Mouse (Mus musculus): Measurements from ENCODE around the gene Ssx2ip. TPM values are rescaled to one million over a fixed set of nuclear protein-coding genes. Genes with fewer than 3 reads are reported as not detected.

Gene Ssx2ip
- polyA plus RNA-seq, 1 experiment from 2014 or later = 30.8 TPM

DNA sequence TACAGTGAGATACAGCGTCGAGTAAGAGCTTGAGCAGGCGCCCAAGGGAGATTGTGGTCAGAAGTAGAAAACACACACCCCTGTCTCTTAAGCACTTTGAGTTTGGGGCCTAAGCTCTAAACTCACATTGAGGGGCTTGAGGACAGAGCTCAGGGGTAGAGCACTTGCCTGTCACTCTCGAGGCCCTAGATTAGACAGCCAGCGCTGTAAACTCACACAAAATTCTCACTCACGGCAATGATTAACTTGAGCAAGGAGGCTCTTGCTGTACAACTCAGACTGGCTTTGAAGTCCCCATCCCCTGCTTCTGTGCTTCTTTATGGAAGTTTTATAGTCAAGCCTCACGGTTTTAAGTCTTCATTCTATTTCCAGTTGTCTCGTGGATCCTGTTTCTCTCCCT is 25.7 kb upstream of the Ssx2ip start:
- H3K27me3 ChIP-seq = no peaks in the 10 kb centered on the region
- DNase-seq (ENCODE audit: low read depth, low spot score) (no peak), ATAC-seq (no peak)
- ChIA-PET CTCF (interaction anchor here (1.8 kb wide), 1 partner anchor 15 kb away, joined by 4 read pairs; no protein-coding TSS in a partner anchor), POLR2A (no interaction called here)
- no peak for TF ChIP-seq CTCF (IDR thresholded peaks at IDR 0.05)
- in situ Hi-C loops (cut with MboI; ENCODE audit: low pct_unique_long_range_greater_than_20kb) = no loop called here

DNA sequence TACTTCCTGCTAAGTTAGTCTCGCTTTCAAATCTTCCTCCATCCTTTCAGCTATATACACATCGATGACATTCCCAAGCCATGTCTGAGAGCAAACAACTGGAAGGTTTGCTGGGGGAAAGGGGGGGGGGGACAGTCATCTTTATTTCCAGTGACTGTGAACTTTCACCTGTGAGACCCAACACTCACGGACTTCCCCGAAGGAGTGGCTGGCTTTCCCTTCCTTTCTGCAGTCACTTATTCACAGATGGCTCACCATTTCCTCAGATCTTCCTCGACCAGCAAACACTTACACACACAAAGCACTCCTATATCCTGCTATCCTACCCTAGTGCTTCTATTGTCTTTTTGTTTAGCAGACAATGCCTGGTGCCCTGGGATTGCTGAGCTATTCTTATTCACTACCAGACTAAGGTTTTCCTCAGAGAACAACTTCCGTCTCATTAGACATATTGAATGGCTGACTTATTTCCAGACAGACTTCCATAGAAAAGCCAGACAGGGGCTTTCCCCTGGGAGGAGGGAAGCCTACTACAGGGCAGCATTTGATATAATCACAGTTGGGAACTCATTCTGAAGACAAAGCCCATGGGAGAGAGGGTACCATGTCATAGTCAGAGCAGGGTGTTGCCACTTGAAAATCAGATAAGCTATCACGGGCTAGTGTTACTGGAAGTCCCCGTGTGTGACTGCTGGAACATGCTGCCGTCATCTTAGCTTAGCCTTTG is 24.5 kb upstream of the Ssx2ip start:
- ChIA-PET POLR2A (interaction anchor here (0.7 kb wide), 1 partner anchor 28 kb away, joined by 5 read pairs; no protein-coding TSS in a partner anchor), CTCF (interaction anchor here (0.8 to 1.8 kb wide), 2 partner anchors 16 to 19 kb away, joined by 3 to 4 read pairs; no protein-coding TSS in a partner anchor)
- no peak for ATAC-seq
- in situ Hi-C loops (cut with MboI; ENCODE audit: low pct_unique_long_range_greater_than_20kb) = no loop called here
- TF ChIP-seq CTCF (IDR thresholded peaks at IDR 0.05) = no peak
- DNase-seq (ENCODE audit: low read depth, low spot score) = no peak
- no peaks in the 10 kb centered on the region for H3K27me3 ChIP-seq

DNA sequence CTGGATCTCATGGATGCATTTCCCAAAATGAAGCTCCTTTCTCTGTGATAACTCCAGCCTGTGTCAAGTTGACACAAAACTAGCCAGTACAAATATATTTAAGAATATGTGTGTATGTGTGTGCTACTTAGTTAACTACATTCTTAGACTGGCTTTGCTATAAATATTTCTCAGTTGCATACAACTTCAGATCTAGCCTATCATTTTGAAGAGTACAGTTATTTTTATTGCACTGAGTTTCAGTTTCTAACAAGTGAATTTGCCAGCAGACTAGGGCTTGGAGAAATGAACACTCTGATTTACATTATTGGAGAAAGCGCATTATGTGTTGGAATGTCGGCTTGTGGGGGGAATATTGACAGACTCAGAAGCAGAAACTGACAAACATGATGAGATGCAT is 23.6 kb upstream of the Ssx2ip start:
- no peak for TF ChIP-seq CTCF (IDR thresholded peaks at IDR 0.05)
- POLR2A ChIA-PET = interaction anchor here (0.7 kb wide), 1 partner anchor 27 kb away, joined by 5 read pairs; no protein-coding TSS in a partner anchor
- in situ Hi-C loops (cut with MboI; ENCODE audit: low pct_unique_long_range_greater_than_20kb) = no loop called here
- no peak for DNase-seq (ENCODE audit: low read depth, low spot score)
- no peak for ATAC-seq
- H3K27me3 ChIP-seq = no peaks in the 10 kb centered on the region
- CTCF ChIA-PET = no interaction called here

DNA sequence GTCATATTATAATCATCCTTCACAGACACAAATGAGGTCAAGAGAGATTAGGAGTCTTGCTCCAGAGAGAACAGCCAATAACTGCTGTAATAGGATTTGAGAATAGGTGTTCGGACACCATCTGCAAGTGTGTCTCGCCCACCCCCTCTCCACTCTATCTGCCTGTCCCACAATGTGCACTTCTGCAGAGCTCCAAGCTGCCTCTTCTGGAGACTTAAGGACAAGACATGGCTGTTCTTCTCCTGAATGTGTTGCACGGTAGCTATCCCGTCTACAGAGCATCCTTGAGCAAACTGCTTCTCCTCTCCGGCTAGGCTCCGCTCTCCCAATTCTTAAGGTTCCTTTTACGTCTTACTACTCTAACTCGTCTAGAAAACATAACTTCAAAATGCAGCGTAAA is 23.0 kb upstream of the Ssx2ip start:
- CTCF ChIA-PET = interaction anchor here (0.8 kb wide), 1 partner anchor 15 kb away, joined by 4 read pairs; no protein-coding TSS in a partner anchor
- DNase-seq (ENCODE audit: low read depth, low spot score) = no peak
- no peaks in the 10 kb centered on the region for H3K27me3 ChIP-seq
- POLR2A ChIA-PET = no interaction called here
- no peak for ATAC-seq
- in situ Hi-C loops (cut with MboI; ENCODE audit: low pct_unique_long_range_greater_than_20kb) = no loop called here
- TF ChIP-seq CTCF (IDR thresholded peaks at IDR 0.05) = no peak

DNA sequence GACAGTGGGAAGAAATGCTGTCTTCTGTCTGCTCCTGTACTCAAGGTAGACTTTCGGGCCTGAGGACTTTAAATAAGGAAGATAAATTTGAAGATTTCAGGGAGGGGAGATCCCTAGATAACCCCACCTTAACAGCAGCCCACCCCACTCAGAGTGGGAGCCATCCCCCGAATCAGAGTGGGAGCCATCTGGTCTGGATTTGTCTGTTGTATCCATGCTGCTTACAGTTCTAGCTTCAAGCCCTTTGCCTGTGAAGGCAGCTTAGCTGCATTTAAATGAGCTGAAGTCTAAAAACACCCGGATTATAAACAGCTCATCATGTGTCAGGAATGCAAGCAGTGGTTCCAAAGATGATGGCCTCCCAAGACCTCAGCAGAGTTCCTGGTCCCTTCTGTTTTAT is 17.6 kb upstream of the Ssx2ip start:
- DNase-seq (ENCODE audit: low read depth, low spot score) = no peak
- no peak for TF ChIP-seq CTCF (IDR thresholded peaks at IDR 0.05)
- CTCF ChIA-PET = interaction anchor here (0.6 kb wide), 1 partner anchor 148 kb away, joined by 3 read pairs; no protein-coding TSS in a partner anchor
- POLR2A ChIA-PET = no interaction called here
- H3K27me3 ChIP-seq = no peaks in the 10 kb centered on the region
- in situ Hi-C loops (cut with MboI; ENCODE audit: low pct_unique_long_range_greater_than_20kb) = no loop called here
- no peak for ATAC-seq

DNA sequence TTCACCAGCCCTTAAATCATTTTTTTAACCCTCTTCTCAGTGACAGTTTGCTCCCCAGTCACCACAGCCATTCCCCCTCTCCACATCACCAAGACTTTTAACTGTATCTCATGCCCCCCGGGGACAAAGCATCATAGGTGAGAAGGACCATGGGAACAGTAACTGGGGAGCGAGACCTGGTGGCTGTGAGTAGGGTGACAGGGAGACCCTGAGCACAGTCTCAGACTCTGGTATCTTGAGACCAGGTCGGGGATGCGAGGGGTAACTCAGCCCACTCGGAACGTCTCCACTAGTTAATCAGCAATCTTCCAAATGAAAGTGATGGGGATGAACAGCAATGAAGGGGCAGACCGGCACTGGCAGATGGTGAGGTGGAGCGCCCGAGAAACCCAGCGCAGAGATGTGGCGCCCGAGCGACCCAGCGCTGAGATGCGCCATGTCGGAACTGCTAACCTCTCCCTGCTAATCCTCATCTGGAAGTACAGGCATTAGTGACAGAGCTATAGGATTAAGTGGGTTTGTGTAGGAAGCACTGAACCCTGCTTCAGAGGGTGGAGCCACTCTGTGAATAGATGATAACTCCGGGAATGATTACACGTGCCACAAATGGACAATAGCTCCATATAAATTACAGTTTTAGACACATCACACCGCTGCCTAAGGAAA is 11.7 kb upstream of the Ssx2ip start:
- ATAC-seq (no peak), DNase-seq (ENCODE audit: low read depth, low spot score) (no peak)
- ChIA-PET POLR2A (no interaction called here), CTCF (no interaction called here)
- in situ Hi-C loops (cut with MboI; ENCODE audit: low pct_unique_long_range_greater_than_20kb) = no loop called here
- TF ChIP-seq CTCF (IDR thresholded peaks at IDR 0.05) = no peak
- H3K27me3 ChIP-seq = no peaks in the 10 kb centered on the region

DNA sequence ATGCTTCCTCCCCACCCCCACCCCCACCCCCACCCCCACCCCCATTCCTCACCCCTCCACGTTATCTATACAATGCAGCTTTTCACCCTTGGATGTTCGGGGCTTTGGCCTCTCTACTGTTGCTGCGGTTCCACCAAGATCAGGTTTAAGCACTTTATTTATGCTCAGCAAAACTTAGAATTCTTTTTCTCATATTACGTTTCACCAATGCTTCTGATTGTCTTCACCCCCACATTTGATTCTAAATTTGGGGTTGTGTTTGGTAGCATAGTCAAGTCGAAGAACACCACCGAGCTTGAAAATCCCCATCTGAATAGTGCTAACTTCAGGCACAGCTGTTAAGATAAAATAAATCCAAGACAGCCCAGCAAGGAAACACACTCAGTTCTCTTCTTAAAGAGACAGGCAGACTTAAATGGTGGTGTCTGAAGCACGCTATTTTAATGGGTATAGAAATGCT is 10.8 kb upstream of the Ssx2ip start:
- DNase-seq (ENCODE audit: low read depth, low spot score) (no peak), ATAC-seq (no peak)
- in situ Hi-C loops (cut with MboI; ENCODE audit: low pct_unique_long_range_greater_than_20kb) = no loop called here
- no peak for TF ChIP-seq CTCF (IDR thresholded peaks at IDR 0.05)
- POLR2A ChIA-PET = no interaction called here
- no peaks in the 10 kb centered on the region for H3K27me3 ChIP-seq
- CTCF ChIA-PET = no interaction called here

DNA sequence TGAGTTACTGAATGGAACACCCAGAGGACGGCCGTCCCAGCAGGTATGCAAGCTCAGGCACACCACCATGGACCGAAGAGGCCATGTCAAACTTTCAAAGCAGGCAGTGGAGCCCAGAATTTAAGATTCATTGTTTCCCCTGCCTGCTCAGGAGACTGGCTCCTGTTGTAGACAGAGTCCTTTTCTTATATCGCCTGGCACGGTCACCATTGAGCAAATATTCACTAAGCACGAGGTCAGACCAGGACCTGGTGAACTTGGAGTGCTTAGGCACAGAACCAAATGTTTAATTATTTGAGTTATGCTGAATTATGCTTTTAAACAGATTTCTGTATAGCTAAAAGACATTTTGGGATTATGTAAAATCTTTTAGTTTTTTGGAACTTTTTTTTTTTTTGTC is 8.2 kb upstream of the Ssx2ip start:
- DNase-seq (ENCODE audit: low read depth, low spot score) (no peak), ATAC-seq (no peak)
- ChIA-PET POLR2A (no interaction called here), CTCF (no interaction called here)
- no peaks in the 10 kb centered on the region for H3K27me3 ChIP-seq
- in situ Hi-C loops (cut with MboI; ENCODE audit: low pct_unique_long_range_greater_than_20kb) = no loop called here
- TF ChIP-seq CTCF (IDR thresholded peaks at IDR 0.05) = no peak

DNA sequence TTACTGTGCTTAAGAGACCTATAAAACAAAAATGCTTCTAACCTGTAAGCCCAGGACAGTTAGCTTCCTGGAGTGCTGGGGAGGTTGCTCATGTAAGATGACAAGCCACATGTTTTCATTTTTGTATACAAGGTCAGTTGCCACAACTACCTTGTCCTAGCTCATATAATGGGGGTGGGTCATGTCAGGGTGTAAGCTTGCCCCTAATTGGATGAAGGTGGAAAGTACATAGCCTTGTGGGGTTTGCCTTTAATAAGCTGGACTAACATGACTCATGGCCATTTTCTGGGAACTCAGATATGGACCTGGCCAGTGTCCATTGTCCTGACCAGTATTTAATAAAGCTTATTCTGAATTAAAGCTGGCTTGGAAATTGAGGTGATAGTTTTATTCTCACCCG is 7.5 kb upstream of the Ssx2ip start:
- CTCF ChIA-PET = no interaction called here
- TF ChIP-seq CTCF (IDR thresholded peaks at IDR 0.05) = no peak
- no peaks in the 10 kb centered on the region for H3K27me3 ChIP-seq

DNA sequence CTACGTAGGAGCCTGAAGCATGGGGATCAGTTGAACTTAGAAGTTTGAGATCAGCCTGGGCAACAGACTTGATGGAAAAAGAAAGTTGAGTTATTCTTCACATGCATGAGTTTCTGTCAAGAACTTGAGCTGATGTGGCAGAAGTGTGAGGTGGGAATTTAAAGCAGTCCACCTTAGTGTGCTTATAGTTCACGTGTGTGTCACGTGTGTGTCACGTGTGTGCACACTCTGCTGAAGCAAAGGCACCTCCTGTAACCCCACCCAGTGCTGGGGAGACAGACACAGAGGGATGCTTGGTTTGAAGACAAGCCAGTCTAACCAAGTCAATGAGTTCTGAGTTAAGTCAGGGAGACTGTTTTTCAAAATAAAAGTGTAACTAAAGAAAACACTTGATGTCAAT is 6.6 kb upstream of the Ssx2ip start:
- ATAC-seq = no peak
- DNase-seq (ENCODE audit: low read depth, low spot score) = no peak
- ChIA-PET CTCF (no interaction called here), POLR2A (no interaction called here)
- H3K27me3 ChIP-seq = no peaks in the 10 kb centered on the region
- in situ Hi-C loops (cut with MboI; ENCODE audit: low pct_unique_long_range_greater_than_20kb) = no loop called here
- no peak for TF ChIP-seq CTCF (IDR thresholded peaks at IDR 0.05)

More for the DNA sequence above, 7.5 kb upstream of the Ssx2ip start:
- DNase-seq (ENCODE audit: low read depth, low spot score) = no peak
- no peak for ATAC-seq
- POLR2A ChIA-PET = no interaction called here
- in situ Hi-C loops (cut with MboI; ENCODE audit: low pct_unique_long_range_greater_than_20kb) = no loop called here

DNA sequence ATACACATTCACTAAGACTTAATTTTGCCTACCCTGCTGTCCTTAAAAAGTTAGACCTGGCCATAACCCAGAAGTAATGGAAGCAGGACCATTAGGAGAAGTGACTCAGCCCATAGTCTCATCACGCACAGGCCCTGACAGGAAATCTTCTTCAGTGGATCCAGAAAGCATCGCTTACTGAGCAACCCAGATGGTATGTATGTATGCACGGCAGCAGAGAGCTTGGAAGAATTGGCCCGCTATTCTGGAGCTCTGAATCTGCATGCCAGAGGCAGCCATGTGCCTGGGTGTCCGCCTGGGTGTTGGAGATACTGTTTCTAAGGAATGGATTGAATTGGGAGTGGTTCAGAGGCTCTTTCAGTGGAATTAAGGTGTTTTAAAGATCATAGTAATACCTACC is 5.2 kb upstream of the Ssx2ip start:
- in situ Hi-C loops (cut with MboI; ENCODE audit: low pct_unique_long_range_greater_than_20kb) = no loop called here
- CTCF ChIA-PET = interaction anchor here (1.1 to 1.5 kb wide), 3 partner anchors 20 to 54 kb away, joined by 3 to 4 read pairs (median 3); no protein-coding TSS in a partner anchor
- H3K27me3 ChIP-seq = no peaks in the 10 kb centered on the region
- no peak for TF ChIP-seq CTCF (IDR thresholded peaks at IDR 0.05)
- POLR2A ChIA-PET = no interaction called here
- DNase-seq (ENCODE audit: low read depth, low spot score) (no peak), ATAC-seq (peak; percentile 15)
